Mouse (Mus musculus) forelimb bud, embryonic 11.5 days (tissue): ENCODE data around the gene Abi3bp.

Experiments
- DNase-seq: peaks from one replicate; pipeline ENCODE4 v3.0.0-alpha.2; 2012; ENCODE audit warnings: low read depth, low spot score

The Abi3bp gene

DNA sequence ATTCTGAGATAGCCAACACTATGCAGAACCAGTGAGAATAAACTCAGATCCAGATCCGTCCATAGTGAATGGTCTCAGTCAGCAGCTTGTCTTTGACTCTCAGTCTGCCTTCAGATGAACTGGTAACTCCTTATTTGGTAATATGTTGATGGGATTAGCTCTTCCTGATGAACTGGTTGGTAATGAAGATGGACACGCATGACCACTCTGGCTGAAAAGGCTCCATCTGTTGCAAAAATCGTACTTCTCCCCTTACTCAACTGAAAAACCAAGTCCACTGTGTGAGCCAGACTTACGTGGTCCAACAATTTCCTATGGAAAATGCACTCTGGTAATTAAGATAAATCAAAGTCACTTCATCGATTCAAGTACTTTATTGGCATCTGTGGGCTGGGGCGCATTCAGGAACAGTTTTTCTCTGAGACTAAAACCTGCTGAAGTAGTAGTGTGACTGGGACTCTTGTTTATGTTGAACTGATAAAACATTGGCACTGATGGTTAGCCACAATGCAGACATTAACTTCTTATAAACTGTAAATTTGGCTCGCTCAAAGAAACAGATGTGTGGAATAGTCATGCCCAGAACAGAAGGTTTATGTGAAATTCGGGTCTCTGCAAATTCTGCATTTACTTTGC, 203.4 kb downstream of the Abi3bp start:
- no peak for DNase-seq

DNA sequence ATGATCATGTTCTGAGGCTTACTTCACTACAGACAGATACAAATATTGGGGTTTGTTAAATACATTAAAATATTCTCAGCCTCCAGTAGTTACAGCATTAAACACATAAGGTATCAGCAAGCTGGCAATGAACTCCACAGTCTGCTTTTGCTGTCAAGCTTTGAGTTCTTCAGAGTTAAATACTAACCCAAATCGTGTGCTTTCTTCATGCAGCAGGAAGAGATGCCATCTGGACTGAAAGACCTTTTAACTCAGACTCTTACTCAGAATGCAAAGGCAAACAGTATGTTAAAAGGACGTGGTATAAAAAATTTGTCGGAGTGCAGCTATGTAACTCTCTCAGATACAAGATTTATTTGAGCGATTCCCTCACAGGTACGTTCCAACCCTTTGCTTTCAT, 209.1 kb downstream of the Abi3bp start:
- DNase-seq = no peak

DNA sequence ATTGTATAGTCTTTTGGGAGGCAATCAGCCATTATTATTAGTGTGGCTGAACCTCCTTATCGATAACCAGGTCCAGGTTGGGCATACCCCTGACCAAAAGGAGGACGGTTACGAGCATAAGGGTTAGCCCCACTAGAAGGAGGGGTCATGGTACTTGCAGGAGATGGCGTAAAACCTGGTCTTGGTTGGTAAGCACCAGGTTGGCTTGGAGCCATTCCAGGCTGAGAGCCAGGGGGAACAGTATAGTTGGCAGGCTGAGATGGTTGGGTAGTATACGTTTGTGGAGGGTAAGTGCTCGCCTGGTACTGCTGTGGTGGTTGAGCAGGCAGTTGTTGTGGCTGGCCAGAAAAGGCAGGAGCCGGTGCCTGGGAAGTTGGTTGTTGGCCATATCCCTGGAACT, 213.0 kb downstream of the Abi3bp start:
- DNase-seq = no peak

DNA sequence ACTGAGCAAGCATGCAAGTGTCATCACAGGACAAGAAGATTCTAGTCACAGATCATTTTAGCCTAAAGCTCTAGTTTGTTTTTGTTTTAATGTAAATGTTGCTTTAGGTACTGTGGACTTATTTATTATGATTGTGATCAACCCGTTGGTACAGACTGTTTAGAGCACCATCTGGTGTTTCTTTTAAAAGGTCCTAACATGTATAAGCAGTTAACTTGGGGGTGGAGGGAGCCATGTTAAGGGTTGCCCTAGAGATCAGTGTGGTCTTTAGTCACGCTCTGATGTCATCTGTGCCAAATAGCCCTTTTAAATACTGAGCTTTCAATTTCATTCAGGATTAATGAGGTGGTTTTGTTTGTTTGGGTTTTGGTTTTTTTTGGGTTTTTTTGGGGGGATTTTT, 218.8 kb downstream of the Abi3bp start:
- no peak for DNase-seq

DNA sequence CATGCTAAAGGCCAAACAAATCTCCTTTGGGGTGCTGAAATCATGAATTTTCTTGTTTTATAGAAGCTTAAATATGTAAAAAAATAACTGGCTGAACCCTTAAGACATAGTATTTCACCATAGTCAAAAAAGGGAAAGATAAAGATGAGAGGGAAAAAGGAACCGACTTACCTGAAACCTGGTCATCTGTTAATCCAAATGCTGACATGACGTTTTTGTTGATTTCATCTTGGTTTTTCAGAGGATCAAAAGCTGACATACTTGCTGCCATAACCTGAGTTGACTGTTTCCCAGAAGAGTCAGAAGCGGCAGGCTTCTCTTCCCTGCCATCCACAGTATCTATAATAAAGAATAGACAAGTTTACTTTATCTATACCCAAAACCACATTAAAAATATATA, 223.2 kb downstream of the Abi3bp start:
- DNase-seq = no peak

GRCm38 (mm10) chr16:56705731-56706130, 228.1 kb downstream of the Abi3bp start:
- DNase-seq = no peak

DNA sequence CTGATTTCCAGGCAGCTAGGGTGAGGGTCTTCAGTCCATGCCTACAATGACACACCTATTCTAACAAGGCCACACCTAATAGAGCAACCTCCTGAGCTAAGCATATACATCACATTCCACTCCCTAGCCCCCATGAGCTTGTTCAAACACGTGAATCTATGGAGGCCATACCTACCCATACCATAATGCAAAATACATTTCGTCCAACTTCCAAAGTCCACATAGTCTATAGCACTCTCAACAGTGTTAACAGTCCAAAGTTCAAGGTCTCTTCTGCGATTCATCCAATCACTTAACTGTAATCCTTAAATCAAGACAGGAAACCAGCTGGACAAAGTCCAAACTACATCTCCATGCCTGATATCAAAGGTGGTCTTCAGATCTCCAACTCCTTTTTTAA, 232.4 kb downstream of the Abi3bp start:
- no peak for DNase-seq

DNA sequence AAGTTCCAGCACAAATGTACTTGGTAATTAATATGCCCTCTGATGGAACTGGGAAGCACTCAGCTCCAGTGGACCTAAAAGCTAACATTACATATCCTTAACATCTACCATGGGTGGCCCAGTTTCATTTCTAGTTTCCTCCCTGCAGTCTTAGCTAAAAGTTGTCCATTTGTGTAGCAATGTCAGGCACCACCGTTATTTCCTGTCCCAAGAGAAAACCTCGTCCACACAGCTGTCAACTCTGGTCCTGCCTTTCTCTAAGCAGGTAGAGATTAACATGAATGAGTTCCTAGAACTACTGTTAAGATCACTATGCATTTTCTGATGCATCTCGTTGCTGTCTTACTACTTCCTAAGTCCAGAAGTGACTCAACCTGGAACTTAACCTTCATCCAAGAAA, 237.9 kb downstream of the Abi3bp start:
- no peak for DNase-seq

DNA sequence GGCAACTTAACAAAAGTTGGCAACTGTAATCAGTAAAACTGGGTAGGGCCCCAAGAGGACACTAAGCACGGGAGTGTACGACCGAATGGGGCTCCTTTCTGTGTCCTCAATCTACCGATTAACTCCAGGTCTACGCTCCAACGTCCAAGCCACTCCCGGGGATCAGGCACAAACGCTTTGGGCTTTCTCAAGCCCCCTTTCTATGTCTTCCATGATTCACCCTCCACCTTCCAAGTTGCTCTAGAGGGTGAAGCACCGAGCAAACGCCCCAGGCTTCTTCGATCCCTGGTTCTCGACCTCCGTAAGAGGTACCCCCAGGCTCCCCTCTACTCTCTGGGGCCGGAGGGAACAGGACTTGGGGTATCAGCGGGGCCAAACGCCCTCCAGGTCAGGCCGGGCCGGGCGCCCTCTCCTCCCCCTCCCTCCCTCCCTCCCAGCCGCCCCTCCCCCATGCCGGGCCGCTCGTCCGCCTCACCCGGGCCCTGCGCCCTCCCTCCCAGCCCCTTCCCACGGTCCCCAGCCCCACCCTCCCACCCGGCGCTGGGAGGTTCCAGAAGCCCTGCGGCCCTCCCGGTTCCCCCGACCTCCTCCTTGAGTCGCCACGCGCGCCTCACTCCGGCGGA, 239.0 kb downstream of the Abi3bp start:
- DNase-seq = peak; percentile 17

DNA sequence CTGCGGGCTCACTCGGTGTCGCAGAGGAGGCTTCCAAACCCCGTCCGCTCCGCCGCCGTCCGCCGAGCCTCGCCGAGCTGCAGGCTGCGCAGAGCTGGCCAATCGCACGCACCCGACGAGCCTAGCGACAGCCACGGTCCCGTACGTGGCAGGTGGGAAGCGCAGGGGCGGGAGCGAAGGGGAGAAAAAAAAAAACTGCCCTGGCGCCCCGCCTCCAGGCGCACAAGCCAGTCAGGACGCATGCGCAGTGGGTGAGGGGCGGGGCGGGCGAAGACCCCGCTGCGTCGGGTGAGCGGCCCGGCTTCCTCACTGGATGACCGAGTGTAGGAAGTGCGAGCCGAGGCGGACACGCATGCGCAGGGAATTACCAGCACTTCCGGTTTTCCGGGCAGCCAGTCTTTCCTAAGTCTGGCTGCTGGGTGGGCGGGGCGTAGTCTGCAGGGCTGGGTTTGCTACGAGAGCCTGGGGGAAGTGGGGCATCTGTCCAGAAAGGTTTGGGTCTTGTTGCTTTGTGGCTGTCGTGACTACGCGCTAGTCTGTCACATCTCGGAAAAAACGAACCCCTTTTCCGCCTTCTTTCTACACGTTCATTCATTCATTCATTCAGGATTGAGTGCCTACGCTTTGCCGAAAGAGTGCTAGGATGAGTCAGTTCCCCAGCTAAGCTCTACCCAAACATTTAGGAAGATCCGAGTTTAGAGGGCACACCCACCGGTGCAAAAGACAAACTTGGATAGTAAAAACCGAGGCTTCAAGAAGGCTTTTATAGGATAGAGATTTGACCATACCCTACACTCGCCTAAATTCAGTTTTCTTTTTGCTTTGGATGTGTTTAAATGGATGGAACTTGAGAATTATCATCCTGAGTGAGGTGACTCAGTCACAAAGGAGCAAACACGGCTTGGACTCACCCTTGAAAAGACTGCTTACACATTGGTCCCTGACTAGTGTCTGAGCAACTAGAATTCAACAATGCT, 239.8 kb downstream of the Abi3bp start, which contains the start of gene Tfg:
Gene Tfg (minus strand): TSS at position 227 of the 977 bp plus-strand sequence.
- peak; percentile 99 for DNase-seq

- DNase-seq = no peak
Measured at GRCm38 (mm10) chr16:56719031-56719430, 241.4 kb downstream of the Abi3bp start.

DNA sequence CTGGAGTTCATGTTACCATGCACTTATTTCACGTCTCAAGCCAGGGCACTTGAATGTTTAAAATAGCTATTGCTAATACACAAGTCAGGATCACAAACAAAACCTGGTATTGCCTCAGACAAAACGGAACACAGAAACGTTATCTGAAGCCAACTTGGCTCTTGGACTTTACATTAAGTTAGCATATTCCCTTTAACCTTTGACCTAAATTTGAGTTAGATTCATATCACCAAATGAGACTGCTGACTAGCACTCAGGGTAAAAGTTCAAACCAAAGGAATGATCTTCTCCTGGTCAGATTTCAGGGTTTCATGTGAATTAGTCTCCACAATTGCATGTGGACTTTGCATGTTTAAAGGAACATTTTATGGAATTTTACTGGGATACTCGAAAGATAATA, 244.7 kb downstream of the Abi3bp start:
- no peak for DNase-seq

- no peak for DNase-seq
Measured at GRCm38 (mm10) chr16:56724927-56725326, 247.2 kb downstream of the Abi3bp start.

- DNase-seq = no peak
Measured at GRCm38 (mm10) chr16:56729060-56729459, 251.4 kb downstream of the Abi3bp start.
